Mouse (Mus musculus) lung, embryonic 14.5 days (tissue): ENCODE results near the gene Cdc37. TPM values are rescaled to one million over a fixed set of nuclear protein-coding genes. Genes with fewer than 3 reads are reported as not detected.

Experiments
- ATAC-seq: fragments of 200-750 bp; cut with Nextera tagmentation; 2 replicates; pipeline ENCODE4 v1.8.0; 2017; ENCODE audit warnings: mild to moderate bottlenecking, moderate TSS enrichment, moderate library complexity; ENCODE audit not compliant: insufficient read depth
- DNase-seq: peaks from one replicate; pipeline ENCODE4 v3.0.0-alpha.2; 2015
- H3K27ac ChIP-seq: fragments of 300-500 bp; sonication (generic); 2 replicates; pipeline ENCODE4 v1.5.1; 2014; ENCODE audit warnings: low read depth, mild to moderate bottlenecking, moderate library complexity
- H3K27me3 ChIP-seq: fragments of 300-500 bp; sonication (generic); 2 replicates; pipeline ENCODE4 v1.6.1; 2014; ENCODE audit warnings: low read length, control low read depth; ENCODE audit not compliant: insufficient read depth
- H3K36me3 ChIP-seq: fragments of 300-500 bp; sonication (generic); 2 replicates; pipeline ENCODE4 v1.6.1; 2014; ENCODE audit warnings: control low read depth; ENCODE audit not compliant: insufficient read depth
- H3K4me1 ChIP-seq: fragments of 300-500 bp; sonication (generic); 2 replicates; pipeline ENCODE4 v1.6.1; 2014; ENCODE audit warnings: antibody characterized with exemption, control low read depth; ENCODE audit not compliant: insufficient read depth
- H3K4me2 ChIP-seq: fragments of 300-500 bp; sonication (generic); 2 replicates; pipeline ENCODE4 v1.6.1; 2014; ENCODE audit warnings: mild to moderate bottlenecking
- H3K4me3 ChIP-seq: fragments of 300-500 bp; sonication (generic); 2 replicates; pipeline ENCODE4 v1.5.1; 2014; ENCODE audit warnings: low read depth, low read length
- H3K9ac ChIP-seq: fragments of 300-500 bp; sonication (generic); 2 replicates; pipeline ENCODE4 v1.6.1; 2014
- H3K9me3 ChIP-seq: fragments of 300-500 bp; sonication (generic); 2 replicates; pipeline ENCODE4 v1.6.1; 2016; ENCODE audit warnings: low read depth, low read length, control low read depth
- CTCF ChIP-seq: IDR thresholded peaks from 2 replicates; pipeline ENCODE4 v1.5.1; 2016; ENCODE audit warnings: antibody characterized with exemption, low read depth
- WGBS: fragments of 180-500 bp; shearing (Covaris S2); extraction: QIAGEN DNeasy Blood & Tissue Kit; methylation state at CpG from one replicate; pipeline ENCODE4 v1.1.7; 2014; 5-methylcytosine and 5-hydroxymethylcytosine counted together
- polyA plus RNA-seq: library from polyadenylated mRNA; unstranded; fragments of >200 nt; fragmentation: Nextera tagmentation; extraction: Ambion mirVana; gene quantifications from 2 replicates; pipeline ENCODE4 v1.2.1, GENCODE M21; 2014

Cdc37 gene
- polyA plus RNA-seq, 1 experiment from 2014 or later = 352 TPM

DNA sequence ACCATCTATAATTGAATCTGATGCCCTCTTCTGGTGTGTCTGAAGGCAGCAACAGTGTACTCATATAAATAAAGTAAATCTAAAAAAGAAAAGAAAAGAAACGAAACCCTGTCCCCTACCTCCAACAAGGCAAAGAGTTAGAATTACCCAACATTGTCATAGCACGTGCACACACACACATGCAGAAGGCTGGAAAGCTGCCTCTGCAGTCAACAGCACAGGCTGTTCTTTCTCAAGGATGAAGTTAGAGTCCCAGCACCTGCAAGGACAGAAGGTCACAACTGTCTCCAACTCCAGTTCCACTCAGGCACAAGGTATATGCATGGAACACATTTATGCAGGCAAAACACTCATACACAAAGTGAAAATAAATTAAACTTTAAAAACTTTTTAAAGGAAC is 47.7 kb downstream of the Cdc37 start:
- TF ChIP-seq CTCF = no peak
- 0 out of 2 replicates have a peak, but pooled peaks cover 3% of the 10 kb centered on the region for H3K36me3 ChIP-seq
- no peaks in the 10 kb centered on the region for H3K4me1 ChIP-seq
- ATAC-seq = no peak
- H3K4me3 ChIP-seq = no peak overlapping the region
- DNase-seq = no peak
- no peak overlapping the region for H3K4me2 ChIP-seq
- no peaks in the 10 kb centered on the region for H3K9me3 ChIP-seq
- WGBS = 80% methylated on average over 2 of the region's 2 CpGs
- no peak overlapping the region for H3K9ac ChIP-seq
- H3K27ac ChIP-seq = no peak overlapping the region
- H3K27me3 ChIP-seq = no peaks in the 10 kb centered on the region

GRCm38 (mm10) chr9:21100447-21101161 is 49.2 kb downstream of the Cdc37 start:
- TF ChIP-seq CTCF = no peak
- 0 out of 2 replicates have a peak overlapping the region, but pooled peaks have one; percentile 4 for H3K27ac ChIP-seq
- no peaks in the 10 kb centered on the region for H3K9me3 ChIP-seq
- 0 out of 2 replicates have a peak, but pooled peaks cover 3% of the 10 kb centered on the region for H3K36me3 ChIP-seq
- 35% methylated on average over 15 of the region's 15 CpGs for WGBS
- H3K4me3 ChIP-seq = no peak overlapping the region
- ATAC-seq (no peak), DNase-seq (peak; percentile 12)
- H3K4me1 ChIP-seq = no peaks in the 10 kb centered on the region
- H3K27me3 ChIP-seq = no peaks in the 10 kb centered on the region
- no peak overlapping the region; the same call in 1 of the 2 replicates for H3K9ac ChIP-seq
- H3K4me2 ChIP-seq = no peak overlapping the region

DNA sequence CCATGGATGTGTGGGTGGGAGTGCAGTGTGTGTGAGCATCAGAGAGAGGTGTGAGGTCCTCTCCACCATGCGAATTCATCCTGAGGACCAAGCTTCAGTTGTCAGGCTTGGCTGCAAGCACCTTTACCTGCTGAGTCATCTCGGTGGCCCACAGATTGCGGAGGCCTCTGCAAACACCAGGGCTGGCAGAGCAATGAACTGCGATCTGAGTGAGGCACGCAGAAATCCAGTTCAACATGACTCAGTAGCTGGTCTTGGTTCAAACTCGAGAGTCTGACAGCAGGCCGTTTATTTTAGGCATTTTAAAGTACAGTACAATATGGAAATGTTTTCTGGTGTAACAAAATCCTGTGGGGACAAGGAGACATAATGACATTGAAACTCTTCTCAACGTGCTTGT is 52.0 kb downstream of the Cdc37 start:
- ATAC-seq = no peak
- H3K36me3 ChIP-seq = 0 out of 2 replicates have a peak, but pooled peaks cover 3% of the 10 kb centered on the region
- no peak overlapping the region for H3K4me2 ChIP-seq
- TF ChIP-seq CTCF = no peak
- no peaks in the 10 kb centered on the region for H3K4me1 ChIP-seq
- H3K27ac ChIP-seq = no peak overlapping the region
- no peaks in the 10 kb centered on the region for H3K27me3 ChIP-seq
- no peak overlapping the region for H3K9ac ChIP-seq
- DNase-seq = no peak
- no peak overlapping the region for H3K4me3 ChIP-seq
- H3K9me3 ChIP-seq = no peaks in the 10 kb centered on the region
- WGBS = 66% methylated on average over 8 of the region's 8 CpGs

DNA sequence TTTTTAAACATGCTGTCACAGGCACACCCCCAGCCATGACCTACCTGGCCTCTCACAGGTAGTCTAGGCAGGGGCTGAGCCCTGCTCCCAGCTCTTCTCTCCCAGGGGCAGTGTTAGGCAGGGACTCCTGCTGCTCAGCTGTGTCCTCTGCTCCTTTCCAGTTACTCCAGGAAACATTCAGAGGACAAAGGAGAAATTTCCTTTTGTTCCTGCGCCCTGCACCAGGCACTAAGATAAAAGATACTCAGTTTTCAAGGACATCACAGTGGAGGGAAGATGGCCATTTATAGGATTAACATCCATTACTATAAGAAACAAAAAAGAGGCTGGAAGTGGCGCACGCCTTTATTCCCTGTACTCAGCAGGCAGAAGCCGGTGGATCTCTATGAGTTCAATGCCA is 53.8 kb downstream of the Cdc37 start:
- DNase-seq (no peak), ATAC-seq (no peak)
- no peak overlapping the region for H3K27ac ChIP-seq
- no peaks in the 10 kb centered on the region for H3K36me3 ChIP-seq
- WGBS = 87% methylated on average over 4 of the region's 4 CpGs
- no peaks in the 10 kb centered on the region for H3K9me3 ChIP-seq
- no peak overlapping the region for H3K9ac ChIP-seq
- no peaks in the 10 kb centered on the region for H3K27me3 ChIP-seq
- H3K4me2 ChIP-seq = no peak overlapping the region
- no peak for TF ChIP-seq CTCF
- no peaks in the 10 kb centered on the region for H3K4me1 ChIP-seq
- H3K4me3 ChIP-seq = no peak overlapping the region

DNA sequence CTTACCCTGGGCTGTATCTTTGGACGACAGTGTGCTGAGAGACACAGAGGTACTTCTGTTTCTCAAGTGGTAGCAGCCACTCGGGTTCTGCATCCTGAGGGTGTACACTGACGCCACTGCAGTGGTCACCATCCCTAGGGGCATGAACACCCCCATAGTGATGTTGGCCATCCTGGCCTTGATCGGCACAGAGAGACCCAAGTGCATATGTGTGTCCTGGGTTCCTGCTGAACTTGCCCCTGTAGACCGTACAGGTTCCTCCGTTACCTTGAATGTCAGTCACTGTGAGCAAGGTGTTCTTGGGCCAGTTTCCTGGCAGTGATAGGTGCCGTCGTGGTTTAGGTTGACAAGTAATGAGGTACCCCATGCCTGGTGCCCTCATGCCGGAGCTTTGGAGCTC is 56.4 kb downstream of the Cdc37 start:
- Histone ChIP-seq H3K4me3 (no peak overlapping the region), H3K27ac (no peak overlapping the region), H3K4me2 (no peak overlapping the region), H3K27me3 (no peaks in the 10 kb centered on the region), H3K36me3 (peaks cover 20% of the 10 kb centered on the region), H3K4me1 (no peaks in the 10 kb centered on the region), H3K9me3 (no peaks in the 10 kb centered on the region), H3K9ac (no peak overlapping the region)
- DNase-seq (no peak), ATAC-seq (no peak)
- WGBS = 93% methylated on average over 9 of the region's 9 CpGs
- no peak for TF ChIP-seq CTCF

- no peaks in the 10 kb centered on the region for H3K4me1 ChIP-seq
- TF ChIP-seq CTCF = no peak
- ATAC-seq (peak; percentile 100), DNase-seq (peak; percentile 99)
- H3K9me3 ChIP-seq = no peaks in the 10 kb centered on the region
- under 1% methylated on average over 54 of the region's 54 CpGs for WGBS
- H3K27ac ChIP-seq = peak within 1 kb of the TSS; percentile 91
- H3K4me3 ChIP-seq = peak within 1 kb of the TSS; percentile 68
- peak within 1 kb of the TSS; percentile 83 for H3K9ac ChIP-seq
- H3K36me3 ChIP-seq = peaks cover 37% of the 10 kb centered on the region
- no peaks in the 10 kb centered on the region for H3K27me3 ChIP-seq
- H3K4me2 ChIP-seq = peak within 1 kb of the TSS; percentile 62
Observed at GRCm38 (mm10) chr9:21091707-21092320, 58.0 kb downstream of the Cdc37 start, which contains the start of the genes Gm38431 and Raver1. TSS of gene Gm38431 (minus strand) at chr9:21091997. TSS of gene Raver1 (minus strand) at chr9:21092008.

GRCm38 (mm10) chr9:21090972-21091706 is 58.6 kb downstream of the Cdc37 start:
- 3% methylated on average over 24 of the region's 24 CpGs for WGBS
- H3K27me3 ChIP-seq = no peaks in the 10 kb centered on the region
- H3K27ac ChIP-seq = peak overlapping the region; percentile 91
- no peak for DNase-seq
- no peak for ATAC-seq
- no peaks in the 10 kb centered on the region for H3K4me1 ChIP-seq
- H3K9me3 ChIP-seq = no peaks in the 10 kb centered on the region
- H3K9ac ChIP-seq = peak overlapping the region; percentile 83
- peak overlapping the region; percentile 62 for H3K4me2 ChIP-seq
- TF ChIP-seq CTCF = no peak
- peaks cover 43% of the 10 kb centered on the region for H3K36me3 ChIP-seq
- H3K4me3 ChIP-seq = peak overlapping the region; percentile 68
